Mouse (Mus musculus) cerebellum, adult 2 months (tissue): ENCODE measurements around the gene Mpzl1. TPM values are rescaled to one million over a fixed set of nuclear protein-coding genes. Genes with fewer than 3 reads are reported as not detected.

Experiments
- DNase-seq, 2 experiments: peaks; one replicate each; pipeline ENCODE4 v3.0.0; 2021
- H3K27ac ChIP-seq: fragments of 200-500 bp; 2 replicates; pipeline ENCODE4 v1.5.1; 2012; ENCODE audit warnings: low read length, control low read depth, inconsistent platforms; ENCODE audit not compliant: insufficient read depth
- H3K27me3 ChIP-seq: fragments of 200-500 bp; 2 replicates; pipeline ENCODE4 v1.6.1; 2012; ENCODE audit warnings: inconsistent platforms, mild to moderate bottlenecking, low read length, moderate library complexity; ENCODE audit not compliant: control insufficient read depth, insufficient read depth
- H3K4me1 ChIP-seq: fragments of 200-500 bp; 2 replicates; pipeline ENCODE4 v1.6.1; 2011; ENCODE audit warnings: low read length; ENCODE audit not compliant: control insufficient read depth, insufficient read depth
- H3K4me3 ChIP-seq: fragments of 200-500 bp; replicated peaks from 2 replicates; pipeline ENCODE3; 2011; ENCODE audit warnings: mild to moderate bottlenecking, low read depth, low read length, control low read depth; ENCODE audit not compliant: insufficient read depth
- CTCF ChIP-seq: fragments of 200-500 bp; IDR thresholded peaks from 2 replicates; pipeline ENCODE4 v1.5.1; 2011; ENCODE audit warnings: low read depth, mild to moderate bottlenecking, control low read depth, low read length, moderate library complexity, borderline replicate concordance; ENCODE audit not compliant: insufficient read depth
- POLR2A ChIP-seq: fragments of 200-500 bp; IDR thresholded peaks from 2 replicates; pipeline ENCODE4 v1.6.1; 2011; ENCODE audit warnings: low read length, control low read depth, borderline replicate concordance; ENCODE audit not compliant: insufficient read depth
- WGBS: fragments of 180-500 bp; shearing (Covaris S2); methylation state at CpG from one replicate; pipeline ENCODE4 v1.1.7; 2018; 5-methylcytosine and 5-hydroxymethylcytosine counted together
- polyA plus RNA-seq: library from polyadenylated mRNA; depleted of rRNA; stranded (reverse); fragments of >200 nt; gene quantifications from 2 replicates; pipeline ENCODE4 v1.2.3, GENCODE M21; 2012

Mpzl1 gene
- polyA plus RNA-seq, 1 experiment = 57.0 TPM

- no peak for DNase-seq
- peaks cover 3% of the 10 kb centered on the region; the same call in 1 of the 2 replicates for H3K4me1 ChIP-seq
- no peak overlapping the region for H3K27ac ChIP-seq
- TF ChIP-seq POLR2A (no peak), CTCF (no peak)
- no peaks in the 10 kb centered on the region for H3K27me3 ChIP-seq
- H3K4me3 ChIP-seq = no peak overlapping the region
- WGBS = 92% methylated on average over 8 of the region's 8 CpGs
These were observed 2.0 kb upstream of the Mpzl1 start for GRCm38 (mm10) chr1:165636289-165636688.

- TF ChIP-seq POLR2A = no peak
- no peak for TF ChIP-seq CTCF
- Histone ChIP-seq H3K4me1 (peaks cover 5% of the 10 kb centered on the region), H3K27me3 (no peaks in the 10 kb centered on the region), H3K27ac (no peak overlapping the region), H3K4me3 (peak overlapping the region; percentile 62)
- WGBS = 50% methylated on average over 17 of the region's 17 CpGs
- DNase-seq = no peak
These were observed 938 bp upstream of the Mpzl1 start for GRCm38 (mm10) chr1:165635055-165635897.

- H3K4me3 ChIP-seq = peak overlapping the region; percentile 67
- no peak overlapping the region for H3K27ac ChIP-seq
- 7% methylated on average over 12 of the region's 12 CpGs for WGBS
- H3K4me1 ChIP-seq = peaks cover 16% of the 10 kb centered on the region
- DNase-seq = no peak
- TF ChIP-seq POLR2A (no peak), CTCF (no peak)
- H3K27me3 ChIP-seq = no peaks in the 10 kb centered on the region
These were observed 993 bp downstream of the Mpzl1 start for GRCm38 (mm10) chr1:165633345-165633744.

GRCm38 (mm10) chr1:165631136-165631535, 3.2 kb downstream of the Mpzl1 start:
- 6% methylated on average over 8 of the region's 8 CpGs for WGBS

GRCm38 (mm10) chr1:165629975-165630374, 4.4 kb downstream of the Mpzl1 start:
- WGBS = 9% methylated on average over 8 of the region's 8 CpGs
- TF ChIP-seq POLR2A = no peak
- no peak for TF ChIP-seq CTCF
- no peak overlapping the region for H3K4me3 ChIP-seq
- H3K27me3 ChIP-seq = no peaks in the 10 kb centered on the region
- peak; percentile 58 to 71 for DNase-seq
- H3K27ac ChIP-seq = peak overlapping the region; percentile 44; the same call in 1 of the 2 replicates
- H3K4me1 ChIP-seq = peaks cover 26% of the 10 kb centered on the region

More at GRCm38 (mm10) chr1:165631136-165631535, 3.2 kb downstream of the Mpzl1 start:
- Histone ChIP-seq H3K4me1 (peaks cover 18% of the 10 kb centered on the region), H3K4me3 (peak overlapping the region; percentile 23), H3K27me3 (no peaks in the 10 kb centered on the region), H3K27ac (0 out of 2 replicates have a peak overlapping the region, but pooled peaks have one; percentile 1)
- peak; percentile 80 to 91 for DNase-seq
- TF ChIP-seq CTCF = peak; percentile 34; the same call in 1 of the 2 replicates
- TF ChIP-seq POLR2A = peak; percentile 40; the same call in 1 of the 2 replicates

GRCm38 (mm10) chr1:165628603-165629002, 5.7 kb downstream of the Mpzl1 start:
- no peak for DNase-seq
- 90% methylated on average over 1 of the region's 1 CpGs for WGBS
- H3K4me1 ChIP-seq = peaks cover 28% of the 10 kb centered on the region
- no peaks in the 10 kb centered on the region for H3K27me3 ChIP-seq
- no peak for TF ChIP-seq CTCF
- no peak for TF ChIP-seq POLR2A
- H3K27ac ChIP-seq = no peak overlapping the region
- H3K4me3 ChIP-seq = no peak overlapping the region

GRCm38 (mm10) chr1:165625896-165626295, 8.4 kb downstream of the Mpzl1 start:
- no peak for DNase-seq
- Histone ChIP-seq H3K27me3 (no peaks in the 10 kb centered on the region), H3K4me3 (no peak overlapping the region), H3K27ac (no peak overlapping the region), H3K4me1 (peaks cover 25% of the 10 kb centered on the region)
- 73% methylated on average over 5 of the region's 5 CpGs for WGBS
- TF ChIP-seq CTCF (no peak), POLR2A (no peak)

GRCm38 (mm10) chr1:165625058-165625457, 9.3 kb downstream of the Mpzl1 start:
- WGBS = 43% methylated on average over 5 of the region's 5 CpGs
- peak; percentile 14; the same call in 1 of the 2 replicates for TF ChIP-seq CTCF
- TF ChIP-seq POLR2A = no peak

More at GRCm38 (mm10) chr1:165625058-165625457, 9.3 kb downstream of the Mpzl1 start:
- Histone ChIP-seq H3K27me3 (no peaks in the 10 kb centered on the region), H3K27ac (no peak overlapping the region), H3K4me1 (peaks cover 20% of the 10 kb centered on the region), H3K4me3 (no peak overlapping the region)
- peak in 1 of 2 experiments; percentile 37 for DNase-seq
